Mouse (Mus musculus): ENCODE results near the gene Kbtbd12. TPM values are rescaled to one million over a fixed set of nuclear protein-coding genes. Genes with fewer than 3 reads are reported as not detected.

Kbtbd12 gene
- polyA plus RNA-seq, 1 experiment from 2014 or later, result 0.20 TPM

GRCm38 (mm10) chr6:88523451-88523850 is 114.3 kb downstream of the Kbtbd12 start:
- WGBS, result 85% methylated on average over 3 of the region's 3 CpGs

GRCm38 (mm10) chr6:88523043-88523442 is 114.7 kb downstream of the Kbtbd12 start:
- DNase-seq (ENCODE audit: low spot score), result no peak
- ATAC-seq, result no peak

More at GRCm38 (mm10) chr6:88523451-88523850, 114.3 kb downstream of the Kbtbd12 start:
- no peak for DNase-seq (ENCODE audit: low spot score)
- Histone ChIP-seq H3K36me3 (ENCODE audit: control insufficient read depth, insufficient read depth, low read length) (no peaks in the 10 kb centered on the region), H3K9ac (ENCODE audit: low read length) (no peak overlapping the region), H3K4me1 (ENCODE audit: control insufficient read depth, insufficient read depth, low read length) (peaks cover 3% of the 10 kb centered on the region; the same call in 1 of the 2 replicates), H3K4me2 (ENCODE audit: low read length) (no peak overlapping the region), H3K27me3 (replicated peaks; ENCODE audit: control insufficient read depth, insufficient read depth, low read length) (no peaks in the 10 kb centered on the region), H3K4me3 (ENCODE audit: low read depth, low read length) (no peak overlapping the region), H3K9me3 (replicated peaks; ENCODE audit: control insufficient read depth, low read length) (no peaks in the 10 kb centered on the region), H3K27ac (ENCODE audit: low read depth, low read length) (no peak overlapping the region)
- no peak for ATAC-seq

GRCm38 (mm10) chr6:88522606-88523005 is 115.1 kb downstream of the Kbtbd12 start:
- WGBS, result 66% methylated on average over 3 of the region's 3 CpGs
- DNase-seq (ENCODE audit: low spot score) (no peak), ATAC-seq (no peak)
- H3K9ac ChIP-seq (ENCODE audit: low read length), result no peak overlapping the region
- no peak overlapping the region for H3K27ac ChIP-seq (ENCODE audit: low read depth, low read length)
- H3K27me3 ChIP-seq (replicated peaks; ENCODE audit: control insufficient read depth, insufficient read depth, low read length), result no peaks in the 10 kb centered on the region
- H3K4me2 ChIP-seq (ENCODE audit: low read length), result no peak overlapping the region
- H3K36me3 ChIP-seq (ENCODE audit: control insufficient read depth, insufficient read depth, low read length), result no peaks in the 10 kb centered on the region
- peaks cover 7% of the 10 kb centered on the region; the same call in 1 of the 2 replicates for H3K4me1 ChIP-seq (ENCODE audit: control insufficient read depth, insufficient read depth, low read length)
- H3K9me3 ChIP-seq (replicated peaks; ENCODE audit: control insufficient read depth, low read length), result no peaks in the 10 kb centered on the region
- H3K4me3 ChIP-seq (ENCODE audit: low read depth, low read length), result no peak overlapping the region

More at GRCm38 (mm10) chr6:88523043-88523442, 114.7 kb downstream of the Kbtbd12 start:
- no peak overlapping the region for H3K27ac ChIP-seq (ENCODE audit: low read depth, low read length)
- no peaks in the 10 kb centered on the region for H3K27me3 ChIP-seq (replicated peaks; ENCODE audit: control insufficient read depth, insufficient read depth, low read length)
- WGBS, result 72% methylated on average over 3 of the region's 3 CpGs
- H3K9me3 ChIP-seq (replicated peaks; ENCODE audit: control insufficient read depth, low read length), result no peaks in the 10 kb centered on the region
- H3K4me3 ChIP-seq (ENCODE audit: low read depth, low read length), result no peak overlapping the region
- no peak overlapping the region for H3K4me2 ChIP-seq (ENCODE audit: low read length)
- H3K36me3 ChIP-seq (ENCODE audit: control insufficient read depth, insufficient read depth, low read length), result no peaks in the 10 kb centered on the region
- H3K9ac ChIP-seq (ENCODE audit: low read length), result no peak overlapping the region
- H3K4me1 ChIP-seq (ENCODE audit: control insufficient read depth, insufficient read depth, low read length), result peaks cover 4% of the 10 kb centered on the region; the same call in 1 of the 2 replicates

GRCm38 (mm10) chr6:88521821-88522220 is 115.9 kb downstream of the Kbtbd12 start:
- ATAC-seq (no peak), DNase-seq (ENCODE audit: low spot score) (no peak)
- H3K4me2 ChIP-seq (ENCODE audit: low read length), result no peak overlapping the region
- WGBS, result 83% methylated on average over 7 of the region's 7 CpGs
- peaks cover 3% of the 10 kb centered on the region; the same call in 1 of the 2 replicates for H3K36me3 ChIP-seq (ENCODE audit: control insufficient read depth, insufficient read depth, low read length)
- peaks cover 12% of the 10 kb centered on the region for H3K4me1 ChIP-seq (ENCODE audit: control insufficient read depth, insufficient read depth, low read length)
- H3K27ac ChIP-seq (ENCODE audit: low read depth, low read length), result no peak overlapping the region
- H3K27me3 ChIP-seq (replicated peaks; ENCODE audit: control insufficient read depth, insufficient read depth, low read length), result no peaks in the 10 kb centered on the region
- H3K9me3 ChIP-seq (replicated peaks; ENCODE audit: control insufficient read depth, low read length), result no peaks in the 10 kb centered on the region
- no peak overlapping the region for H3K4me3 ChIP-seq (ENCODE audit: low read depth, low read length)
- H3K9ac ChIP-seq (ENCODE audit: low read length), result no peak overlapping the region

- Histone ChIP-seq H3K4me1 (ENCODE audit: control insufficient read depth, insufficient read depth, low read length) (peaks cover 13% of the 10 kb centered on the region), H3K4me3 (ENCODE audit: low read depth, low read length) (peak within 1 kb of the TSS; percentile 92), H3K27me3 (replicated peaks; ENCODE audit: control insufficient read depth, insufficient read depth, low read length) (no peaks in the 10 kb centered on the region), H3K27ac (ENCODE audit: low read depth, low read length) (peak within 1 kb of the TSS; percentile 79), H3K36me3 (ENCODE audit: control insufficient read depth, insufficient read depth, low read length) (peaks cover 31% of the 10 kb centered on the region), H3K4me2 (ENCODE audit: low read length) (peak within 1 kb of the TSS; percentile 91), H3K9me3 (replicated peaks; ENCODE audit: control insufficient read depth, low read length) (no peaks in the 10 kb centered on the region), H3K9ac (ENCODE audit: low read length) (peak within 1 kb of the TSS; percentile 95)
- ATAC-seq, result peak; percentile 97
- peak; percentile 98 for DNase-seq (ENCODE audit: low spot score)
- WGBS, result under 1% methylated on average over 80 of the region's 80 CpGs
Measured at GRCm38 (mm10) chr6:88518404-88519263, 119.1 kb downstream of the Kbtbd12 start, which contains the start of gene Sec61a1. Gene Sec61a1 (minus strand): TSS chr6:88518905.

- Histone ChIP-seq H3K4me2 (ENCODE audit: low read length) (peak overlapping the region; percentile 91), H3K4me1 (ENCODE audit: control insufficient read depth, insufficient read depth, low read length) (peaks cover 13% of the 10 kb centered on the region), H3K27ac (ENCODE audit: low read depth, low read length) (no peak overlapping the region), H3K27me3 (replicated peaks; ENCODE audit: control insufficient read depth, insufficient read depth, low read length) (no peaks in the 10 kb centered on the region), H3K9ac (ENCODE audit: low read length) (peak overlapping the region; percentile 95), H3K36me3 (ENCODE audit: control insufficient read depth, insufficient read depth, low read length) (peaks cover 39% of the 10 kb centered on the region), H3K4me3 (ENCODE audit: low read depth, low read length) (peak overlapping the region; percentile 92), H3K9me3 (replicated peaks; ENCODE audit: control insufficient read depth, low read length) (no peaks in the 10 kb centered on the region)
- ATAC-seq (no peak), DNase-seq (ENCODE audit: low spot score) (no peak)
- 14% methylated on average over 18 of the region's 18 CpGs for WGBS
Measured at GRCm38 (mm10) chr6:88517701-88518403, 119.9 kb downstream of the Kbtbd12 start.

DNA sequence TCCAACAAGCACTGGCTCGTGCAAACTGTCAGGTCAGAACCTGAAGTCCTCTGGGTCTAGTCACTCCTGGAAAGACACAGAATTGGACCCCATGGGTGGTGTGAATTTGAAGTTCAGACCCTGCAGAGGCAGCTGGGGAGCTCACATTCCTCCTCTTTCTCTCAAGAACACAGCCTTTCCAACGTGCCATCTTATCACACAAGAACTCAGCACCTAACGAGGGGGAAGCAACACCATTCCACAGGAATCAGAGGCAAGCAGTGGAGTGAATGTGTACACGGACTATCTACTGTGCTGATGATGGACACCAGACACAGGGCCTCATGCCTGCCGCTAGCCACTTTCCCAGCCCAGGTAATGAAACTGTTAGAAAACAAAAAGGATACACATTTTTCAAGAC is 121.1 kb downstream of the Kbtbd12 start:
- Histone ChIP-seq H3K9me3 (replicated peaks; ENCODE audit: control insufficient read depth, low read length) (no peaks in the 10 kb centered on the region), H3K9ac (ENCODE audit: low read length) (peak overlapping the region; percentile 47), H3K27me3 (replicated peaks; ENCODE audit: control insufficient read depth, insufficient read depth, low read length) (no peaks in the 10 kb centered on the region), H3K36me3 (ENCODE audit: control insufficient read depth, insufficient read depth, low read length) (peaks cover 51% of the 10 kb centered on the region), H3K4me3 (ENCODE audit: low read depth, low read length) (peak overlapping the region; percentile 8; the same call in 1 of the 2 replicates), H3K4me2 (ENCODE audit: low read length) (peak overlapping the region; percentile 91), H3K27ac (ENCODE audit: low read depth, low read length) (no peak overlapping the region), H3K4me1 (ENCODE audit: control insufficient read depth, insufficient read depth, low read length) (peaks cover 13% of the 10 kb centered on the region)
- ATAC-seq (no peak), DNase-seq (ENCODE audit: low spot score) (no peak)
- 67% methylated on average over 5 of the region's 5 CpGs for WGBS

- Histone ChIP-seq H3K27me3 (replicated peaks; ENCODE audit: control insufficient read depth, insufficient read depth, low read length) (no peaks in the 10 kb centered on the region), H3K36me3 (ENCODE audit: control insufficient read depth, insufficient read depth, low read length) (peaks cover 58% of the 10 kb centered on the region), H3K4me3 (ENCODE audit: low read depth, low read length) (no peak overlapping the region), H3K9me3 (replicated peaks; ENCODE audit: control insufficient read depth, low read length) (no peaks in the 10 kb centered on the region), H3K4me1 (ENCODE audit: control insufficient read depth, insufficient read depth, low read length) (peaks cover 13% of the 10 kb centered on the region), H3K9ac (ENCODE audit: low read length) (no peak overlapping the region), H3K27ac (ENCODE audit: low read depth, low read length) (no peak overlapping the region), H3K4me2 (ENCODE audit: low read length) (no peak overlapping the region)
- 76% methylated on average over 8 of the region's 8 CpGs for WGBS
- ATAC-seq (no peak), DNase-seq (ENCODE audit: low spot score) (no peak)
Measured at GRCm38 (mm10) chr6:88515971-88516370, 121.8 kb downstream of the Kbtbd12 start.
